Mouse (Mus musculus): ENCODE data around the gene Lyz2.
"Not testable (repeated sequence)": the region's sequence is repeated elsewhere in the genome, so short reads cannot be mapped to it uniquely, and the experiment has no call there.

The Lyz2 gene

GRCm38 (mm10) chr10:117284578-117285520 is 2.7 kb upstream of the Lyz2 start:
- DNase-seq (ENCODE audit: low spot score in 2 of 2), result no peak

DNA sequence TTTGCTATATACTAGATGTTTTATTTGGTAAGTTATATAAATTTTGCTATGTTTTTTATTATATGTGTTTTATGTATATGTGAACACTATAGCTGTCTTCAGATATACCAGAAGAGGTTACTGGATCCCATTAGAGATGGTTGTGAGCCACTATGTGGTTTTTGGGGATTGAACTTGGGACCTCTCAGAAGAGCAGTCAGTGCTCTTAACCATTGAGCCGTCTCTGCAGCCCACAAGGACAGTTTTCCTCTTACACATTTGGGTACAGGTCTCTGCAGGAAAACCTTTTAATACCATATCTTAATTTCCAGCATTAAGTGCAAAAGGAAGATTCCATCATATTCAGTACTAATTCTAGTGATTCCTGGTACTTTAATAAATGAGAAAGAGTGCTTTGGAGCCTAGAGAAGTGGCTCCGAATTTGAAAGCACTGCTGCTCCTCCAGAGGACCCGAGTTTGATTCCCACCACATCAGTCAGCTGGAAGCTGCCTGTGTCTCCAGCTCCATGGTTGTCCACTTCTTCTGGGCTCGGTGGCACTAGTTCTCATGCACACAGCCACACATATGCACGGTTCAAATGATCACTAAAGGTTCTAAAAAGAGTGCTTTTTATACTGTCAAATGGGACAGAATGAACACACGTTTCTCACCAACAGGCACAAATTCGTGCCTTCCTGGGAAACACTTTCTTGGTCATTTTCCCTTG is 1.9 kb upstream of the Lyz2 start:
- DNase-seq (ENCODE audit: low spot score in 2 of 2), result no peak

GRCm38 (mm10) chr10:117283196-117283595 is 1.1 kb upstream of the Lyz2 start:
- DNase-seq (ENCODE audit: low spot score in 2 of 2), result not testable (repeated sequence)

- no peak for DNase-seq (ENCODE audit: low spot score in 2 of 2)
These were observed 430 bp upstream of the Lyz2 start for GRCm38 (mm10) chr10:117282551-117282950.

GRCm38 (mm10) chr10:117281381-117281920 is 670 bp downstream of the Lyz2 start:
- DNase-seq (ENCODE audit: low spot score in 2 of 2), result no peak

- no peak for DNase-seq (ENCODE audit: low spot score in 2 of 2)
These were observed 2.1 kb downstream of the Lyz2 start for GRCm38 (mm10) chr10:117280000-117280399.

GRCm38 (mm10) chr10:117278510-117278909 is 3.6 kb downstream of the Lyz2 start:
- not testable (repeated sequence) for DNase-seq (ENCODE audit: low spot score in 2 of 2)

DNA sequence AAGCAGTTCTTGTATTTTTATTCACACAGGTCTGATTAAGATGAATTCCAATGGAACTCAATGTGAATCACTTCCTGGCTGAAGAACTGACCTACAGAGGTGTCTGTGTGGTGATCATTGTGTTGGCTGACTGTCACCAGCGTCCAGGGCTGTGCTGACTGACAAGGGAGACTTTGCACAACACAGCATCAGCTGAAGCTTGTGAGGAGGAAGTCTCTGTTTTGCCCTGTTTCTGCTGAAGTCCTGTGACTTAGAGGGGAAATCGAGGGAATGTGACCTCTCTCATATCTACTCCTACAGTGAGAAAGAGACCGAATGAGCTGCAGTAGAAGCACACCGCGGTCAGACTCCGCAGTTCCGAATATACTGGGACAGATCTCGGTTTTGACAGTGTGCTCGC is 4.3 kb downstream of the Lyz2 start:
- not testable (repeated sequence) for DNase-seq (ENCODE audit: low spot score in 2 of 2)

DNA sequence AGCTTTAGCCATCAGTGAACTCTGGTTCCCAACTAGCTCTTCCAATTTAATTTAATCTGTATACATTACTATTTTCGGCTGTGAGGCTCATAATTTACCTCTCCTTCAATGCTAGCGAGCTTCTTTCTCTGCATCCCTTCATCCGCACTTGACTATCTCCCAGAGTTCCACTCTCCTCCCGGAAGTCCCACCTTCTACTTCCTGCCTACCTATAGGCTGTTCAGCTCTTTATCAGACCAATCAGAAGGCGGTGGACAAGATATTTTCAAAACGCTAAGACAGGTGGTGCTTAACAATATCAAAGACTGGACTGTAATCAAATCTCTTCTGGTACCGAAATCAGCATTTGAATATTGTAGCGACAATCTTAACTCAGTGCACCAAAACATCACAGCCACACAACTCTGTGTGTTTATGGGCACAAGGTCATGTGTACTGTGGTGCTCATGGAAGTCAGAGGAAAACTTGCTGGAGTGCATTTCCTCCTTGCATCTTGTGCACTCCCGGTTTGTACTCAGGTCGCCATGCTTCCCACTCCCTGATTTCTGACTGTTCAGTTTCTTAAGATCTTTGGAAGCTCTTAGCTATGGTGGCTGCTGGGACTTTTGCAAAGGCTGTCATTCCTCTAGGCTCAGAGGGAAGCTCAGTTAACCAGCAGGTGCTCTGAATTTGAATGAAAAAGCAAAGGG is 6.3 kb downstream of the Lyz2 start:
- no peak for DNase-seq (ENCODE audit: low spot score in 2 of 2)

DNA sequence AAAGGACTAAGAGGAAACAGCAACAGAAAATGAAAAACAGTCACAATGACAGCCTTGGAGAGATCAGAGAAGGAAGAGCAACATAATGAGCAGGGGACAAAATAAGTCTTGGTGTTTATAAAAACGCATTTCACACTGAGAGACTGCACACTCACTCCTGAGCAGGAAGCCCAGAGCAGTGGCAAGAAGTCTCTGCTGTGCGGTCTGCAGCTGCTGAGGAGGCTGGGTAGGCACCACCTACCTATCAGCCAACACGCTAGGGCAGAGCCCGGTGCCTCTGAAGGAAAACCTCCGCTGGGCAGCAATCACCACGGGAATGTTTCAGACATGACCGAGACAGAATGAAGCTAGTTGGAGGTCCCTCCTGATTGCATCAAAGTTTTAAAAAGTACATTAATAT is 7.5 kb downstream of the Lyz2 start:
- DNase-seq (ENCODE audit: low spot score in 2 of 2), result not testable (repeated sequence)

- DNase-seq (ENCODE audit: low spot score in 2 of 2), result no peak
These were observed 10.1 kb downstream of the Lyz2 start for GRCm38 (mm10) chr10:117272023-117272422.

DNA sequence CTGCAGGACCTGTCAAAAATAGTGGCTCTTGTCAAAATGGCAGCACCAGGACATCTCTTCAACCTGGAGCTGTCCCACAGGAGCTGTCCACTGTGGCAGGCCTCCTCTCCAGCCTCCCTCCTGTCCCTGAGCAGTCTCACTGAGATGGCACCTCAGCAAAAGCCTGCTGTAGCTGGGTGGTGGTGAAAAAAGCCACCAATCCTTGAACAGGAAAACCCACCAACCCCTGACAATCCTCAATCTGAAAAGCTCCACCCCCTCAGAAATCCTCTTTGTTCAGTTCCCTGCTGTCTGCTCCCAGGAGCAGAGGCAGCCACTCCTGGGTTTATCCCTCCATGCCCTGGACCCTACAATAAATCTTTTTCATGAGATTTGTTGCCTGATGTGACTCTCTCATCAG is 22.3 kb downstream of the Lyz2 start:
- DNase-seq (ENCODE audit: low spot score in 2 of 2), result no peak

- no peak for DNase-seq (ENCODE audit: low spot score in 2 of 2)
These were observed 43.5 kb downstream of the Lyz2 start, which contains the start of gene 9530003J23Rik for GRCm38 (mm10) chr10:117238603-117239002. 9530003J23Rik (minus strand) TSS chr10:117238703.

DNA sequence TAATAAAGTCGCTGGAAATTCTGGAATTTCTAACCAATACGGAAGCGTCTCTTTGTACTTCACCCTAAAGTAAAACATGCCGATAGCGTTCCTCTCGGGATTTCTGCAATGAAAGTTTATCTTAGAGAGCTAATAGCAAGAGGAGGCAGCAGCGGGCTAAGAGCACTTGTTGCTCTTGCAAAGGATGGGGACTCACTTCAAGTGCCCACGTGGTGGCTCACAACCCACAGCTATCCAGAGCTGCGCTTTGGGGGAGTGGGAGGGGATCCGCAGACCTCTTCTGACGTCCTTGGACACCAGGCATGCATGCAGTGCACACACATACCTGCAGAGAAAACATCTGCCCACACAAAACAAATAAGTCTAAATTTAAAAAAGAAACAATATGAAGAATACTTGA is 46.3 kb downstream of the Lyz2 start:
- DNase-seq (ENCODE audit: low spot score in 2 of 2), result no peak

DNA sequence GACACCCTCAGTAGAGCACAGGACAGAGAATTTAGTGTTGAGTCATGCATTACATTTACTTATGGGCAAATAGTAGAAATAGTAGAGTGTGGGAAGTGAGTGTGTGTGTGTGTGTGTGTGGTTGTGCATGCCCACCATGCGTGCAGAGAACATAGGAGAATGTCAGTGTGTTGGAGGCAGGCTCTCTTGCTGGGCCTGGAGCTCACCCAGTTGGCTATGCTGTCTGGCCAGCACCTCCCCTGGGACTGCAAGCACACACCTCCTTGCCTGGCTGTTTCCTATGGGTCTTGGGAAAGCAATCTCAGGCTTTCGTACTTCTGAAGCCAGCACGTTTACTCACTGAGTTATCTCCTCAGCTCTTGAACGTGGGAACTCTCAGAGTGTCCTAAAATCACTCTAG is 47.3 kb downstream of the Lyz2 start:
- DNase-seq (ENCODE audit: low spot score in 2 of 2), result no peak

DNA sequence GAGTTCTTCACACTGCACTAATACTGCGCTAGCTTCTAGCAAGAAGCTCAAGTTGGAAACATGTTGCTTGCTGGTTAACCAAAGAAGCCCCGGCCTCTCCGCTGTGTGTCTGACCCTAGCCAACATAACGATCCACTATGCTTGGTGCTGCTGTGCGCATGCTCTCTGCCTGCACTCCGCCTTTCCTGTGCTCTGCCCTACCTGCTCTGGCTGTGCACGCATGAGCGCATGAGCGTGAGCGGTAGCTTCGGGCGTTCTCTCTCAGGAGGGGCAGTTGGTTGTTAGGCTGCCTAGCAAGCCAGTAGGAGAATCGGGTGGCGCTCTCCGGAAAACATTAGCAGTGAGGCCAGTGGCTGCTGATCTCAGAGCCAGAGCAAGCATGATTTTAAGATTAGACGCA is 52.3 kb downstream of the Lyz2 start:
- DNase-seq (ENCODE audit: low spot score in 2 of 2), result no peak
